Mouse (Mus musculus) CH12.LX (cell line): ENCODE results near the gene 5730596B20Rik.

Experiments used
- CTCF ChIP-seq, 2 experiments: IDR thresholded peaks in 1 of 2; conservative IDR thresholded peaks in 1 of 2; 2 replicates each; pipeline ENCODE4 v1.5.1; 2011 to 2012; ENCODE audit warnings: low read depth in 2 of 2, low read length in 2 of 2, improper control_type of control experiment in 1 of 2, inconsistent platforms in 1 of 2, mild to moderate bottlenecking in 1 of 2, moderate library complexity in 1 of 2
- EP300 ChIP-seq: IDR thresholded peaks from 2 replicates; pipeline ENCODE4 v1.6.1; 2011; ENCODE audit warnings: low read length, improper control_type of control experiment
- ETS1 ChIP-seq: conservative IDR thresholded peaks from 2 replicates; pipeline ENCODE4 v1.6.1; 2012; ENCODE audit warnings: low read depth, mild to moderate bottlenecking, inconsistent platforms, low read length, improper control_type of control experiment, moderate library complexity
- GABPA ChIP-seq: IDR thresholded peaks from 2 replicates; pipeline ENCODE4 v1.6.1; 2012; ENCODE audit warnings: low read depth, low read length, improper control_type of control experiment, inconsistent platforms; ENCODE audit not compliant: insufficient replicate concordance
- MAFK ChIP-seq: IDR thresholded peaks from 2 replicates; pipeline ENCODE4 v1.6.1; 2011; ENCODE audit warnings: low read length, improper control_type of control experiment; ENCODE audit not compliant: insufficient replicate concordance
- MYC ChIP-seq: IDR thresholded peaks from 2 replicates; pipeline ENCODE4 v1.6.1; 2011; ENCODE audit warnings: low read depth, mild to moderate bottlenecking, improper control_type of control experiment, low read length
- NELFE ChIP-seq: IDR thresholded peaks from 2 replicates; pipeline ENCODE4 v1.6.1; 2011; ENCODE audit warnings: low read depth, low read length, improper control_type of control experiment
- POLR2A ChIP-seq: IDR thresholded peaks from 2 replicates; pipeline ENCODE4 v1.6.1; 2011; ENCODE audit warnings: low read depth, mild to moderate bottlenecking, improper control_type of control experiment, low read length
- TBP ChIP-seq: conservative IDR thresholded peaks from 2 replicates; pipeline ENCODE4 v1.6.1; 2011; ENCODE audit warnings: low read depth, low read length, improper control_type of control experiment
- USF1 ChIP-seq: IDR thresholded peaks from 2 replicates; pipeline ENCODE4 v1.6.1; 2014; ENCODE audit warnings: low read depth, mild to moderate bottlenecking, inconsistent platforms, low read length, improper control_type of control experiment
- ZMIZ1 ChIP-seq: IDR thresholded peaks from 2 replicates; pipeline ENCODE4 v1.6.1; 2012; ENCODE audit warnings: low read depth, mild to moderate bottlenecking, inconsistent platforms, low read length, improper control_type of control experiment

- TF ChIP-seq CTCF (conservative IDR thresholded peaks at IDR 0.05 in 1 of 2, IDR thresholded peaks at IDR 0.05 in 1 of 2; ENCODE audit: low read depth in 2 of 2, low read length in 2 of 2) (no peak), POLR2A (no peak), GABPA (no peak), ETS1 (no peak), TBP (no peak), EP300 (no peak), MAFK (no peak), ZMIZ1 (no peak), USF1 (no peak), MYC (no peak), NELFE (no peak)
Measured at GRCm38 (mm10) chr6:52203121-52203370, 25.7 kb downstream of the 5730596B20Rik start.
